23 mouse cellular contexts compared by ENCODE assay signal in the genomic region with DNA sequence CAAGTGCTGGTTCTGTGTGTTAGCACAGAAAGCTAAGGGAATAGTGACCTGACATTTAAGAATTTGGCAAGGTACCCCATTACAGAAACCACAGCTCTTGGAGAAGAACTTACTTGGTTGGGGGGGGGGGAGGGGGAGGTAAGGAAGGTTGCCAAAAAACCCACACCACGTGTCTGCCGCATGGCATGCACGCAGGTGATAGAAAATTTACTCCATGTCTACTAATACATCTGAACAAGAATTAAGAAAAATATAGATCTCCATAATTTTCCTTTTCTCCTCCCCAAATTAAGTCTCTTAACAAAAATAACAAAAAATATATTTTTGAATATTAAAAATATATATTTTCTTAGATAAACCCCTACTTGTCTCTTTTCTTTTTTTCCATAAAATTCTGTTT.
"Had no signal": no experiment of that assay in that cellular context is flagged by ENCODE, and none has a peak within 500 bp of the region (broad histone marks: within the 10 kb centered on the region; RNA-seq: fewer than 3 reads in every experiment).

No protein-coding gene starts in this region.

- DNase-seq: cerebellum, adult 9-11 months; cerebellum, postnatal 10 days; cerebellum, postnatal 14 days; cerebellum, postnatal 25 days; cerebellum, postnatal 36 days; embryo, embryonic 11 days; forebrain, postnatal 0 days; gastrocnemius, adult 2 months; gastrocnemius, postnatal 10 days; gastrocnemius, postnatal 14 days; gastrocnemius, postnatal 25 days; gastrocnemius, postnatal 36 days; heart, adult 11 months; heart, adult 18-20 months; heart, adult 2 months had no signal

- H3K27ac ChIP-seq: embryonic facial prominence, embryonic 10.5 days; embryonic facial prominence, embryonic 12.5 days; embryonic facial prominence, embryonic 13.5 days; embryonic facial prominence, embryonic 15.5 days; forebrain, embryonic 10.5 days; forebrain, embryonic 12.5 days; forebrain, embryonic 13.5 days; forebrain, embryonic 15.5 days; gastrocnemius, adult 2 months; heart, adult 2 months had no signal

- H3K4me1 ChIP-seq: embryonic facial prominence, embryonic 10.5 days had no signal

- H3K27me3 ChIP-seq: embryonic facial prominence, embryonic 12.5 days; embryonic facial prominence, embryonic 13.5 days; embryonic facial prominence, embryonic 15.5 days; forebrain, embryonic 12.5 days; forebrain, embryonic 13.5 days; forebrain, embryonic 15.5 days had no signal

- H3K4me2 ChIP-seq: embryonic facial prominence, embryonic 12.5 days; embryonic facial prominence, embryonic 13.5 days; embryonic facial prominence, embryonic 15.5 days; forebrain, embryonic 12.5 days; forebrain, embryonic 13.5 days; forebrain, embryonic 15.5 days had no signal

- H3K36me3 ChIP-seq: embryonic facial prominence, embryonic 10.5 days; embryonic facial prominence, embryonic 12.5 days; embryonic facial prominence, embryonic 13.5 days; embryonic facial prominence, embryonic 15.5 days; forebrain, embryonic 10.5 days; forebrain, embryonic 12.5 days; forebrain, embryonic 15.5 days had no signal

- H3K4me3 ChIP-seq: embryonic facial prominence, embryonic 10.5 days; embryonic facial prominence, embryonic 12.5 days; embryonic facial prominence, embryonic 13.5 days; embryonic facial prominence, embryonic 15.5 days; forebrain, embryonic 10.5 days; forebrain, embryonic 12.5 days; forebrain, embryonic 13.5 days; forebrain, embryonic 15.5 days; gastrocnemius, adult 2 months; heart, adult 2 months had no signal

- H3K9me3 ChIP-seq: embryonic facial prominence, embryonic 10.5 days; embryonic facial prominence, embryonic 12.5 days; embryonic facial prominence, embryonic 13.5 days; embryonic facial prominence, embryonic 15.5 days; forebrain, embryonic 10.5 days; forebrain, embryonic 12.5 days; forebrain, embryonic 13.5 days; forebrain, embryonic 15.5 days had no signal

- H3K9ac ChIP-seq: embryonic facial prominence, embryonic 12.5 days; embryonic facial prominence, embryonic 13.5 days; embryonic facial prominence, embryonic 15.5 days; forebrain, embryonic 12.5 days; forebrain, embryonic 13.5 days; forebrain, embryonic 15.5 days; forebrain, postnatal 0 days had no signal
